Mouse (Mus musculus) hindbrain, postnatal 0 days (tissue): ENCODE measurements around the gene Ndufc2. TPM values are rescaled to one million over a fixed set of nuclear protein-coding genes. Genes with fewer than 3 reads are reported as not detected.

Experiments
- ATAC-seq: fragments of 200-750 bp; cut with Nextera tagmentation; 2 replicates; pipeline ENCODE4 v1.8.0; 2017; ENCODE audit warnings: mild to moderate bottlenecking, moderate TSS enrichment, moderate library complexity
- DNase-seq: peaks from one replicate; pipeline ENCODE4 v3.0.0-alpha.2; 2015; ENCODE audit warnings: low spot score
- H3K27ac ChIP-seq: fragments of 300-500 bp; sonication (generic); 2 replicates; pipeline ENCODE4 v1.5.1; 2014; ENCODE audit warnings: mild to moderate bottlenecking
- H3K27me3 ChIP-seq: fragments of 300-500 bp; sonication (generic); 2 replicates; pipeline ENCODE4 v1.6.1; 2014; ENCODE audit warnings: low read length, mixed read lengths; ENCODE audit not compliant: insufficient read depth
- H3K36me3 ChIP-seq: fragments of 300-500 bp; sonication (generic); 2 replicates; pipeline ENCODE4 v1.6.1; 2014; ENCODE audit warnings: low read length, mixed read lengths; ENCODE audit not compliant: insufficient read depth
- H3K4me1 ChIP-seq: fragments of 300-500 bp; sonication (generic); 2 replicates; pipeline ENCODE4 v1.6.1; 2014; ENCODE audit warnings: antibody characterized with exemption, low read length, mixed read lengths; ENCODE audit not compliant: insufficient read depth
- H3K4me2 ChIP-seq: fragments of 300-500 bp; sonication (generic); 2 replicates; pipeline ENCODE4 v1.6.1; 2014; ENCODE audit warnings: low read depth, mild to moderate bottlenecking, low read length, moderate library complexity, mixed read lengths
- H3K4me3 ChIP-seq: fragments of 300-500 bp; sonication (generic); 2 replicates; pipeline ENCODE4 v1.5.1; 2014; ENCODE audit warnings: low read length
- H3K9ac ChIP-seq: fragments of 300-500 bp; sonication (generic); replicated peaks from 2 replicates; pipeline ENCODE4 v1.6.1; 2014; ENCODE audit warnings: mild to moderate bottlenecking, low read length, moderate library complexity, mixed read lengths
- H3K9me3 ChIP-seq: fragments of 300-500 bp; sonication (generic); 2 replicates; pipeline ENCODE4 v1.6.1; 2016; ENCODE audit warnings: low read length, mixed read lengths
- CTCF ChIP-seq: IDR thresholded peaks from 2 replicates; pipeline ENCODE4 v1.5.1; 2016; ENCODE audit warnings: antibody characterized with exemption, control low read depth, low read depth
- WGBS: fragments of 180-500 bp; shearing (Covaris S2); extraction: QIAGEN DNeasy Blood & Tissue Kit; methylation state at CpG from one replicate; pipeline ENCODE4 v1.1.7; 2014; 5-methylcytosine and 5-hydroxymethylcytosine counted together
- polyA plus RNA-seq: library from polyadenylated mRNA; unstranded; fragments of >200 nt; fragmentation: Nextera tagmentation; extraction: Ambion mirVana; gene quantifications from 2 replicates; pipeline ENCODE4 v1.2.1, GENCODE M21; 2015
- total RNA-seq: library from RNA; depleted of rRNA; stranded (reverse); fragments of >200 nt; gene quantifications from 2 replicates; pipeline ENCODE4 v1.2.3, GENCODE M21; 2014

Ndufc2 gene
- total and polyA plus RNA-seq, 2 experiments from 2014 or later = 423 to 697 TPM

DNA sequence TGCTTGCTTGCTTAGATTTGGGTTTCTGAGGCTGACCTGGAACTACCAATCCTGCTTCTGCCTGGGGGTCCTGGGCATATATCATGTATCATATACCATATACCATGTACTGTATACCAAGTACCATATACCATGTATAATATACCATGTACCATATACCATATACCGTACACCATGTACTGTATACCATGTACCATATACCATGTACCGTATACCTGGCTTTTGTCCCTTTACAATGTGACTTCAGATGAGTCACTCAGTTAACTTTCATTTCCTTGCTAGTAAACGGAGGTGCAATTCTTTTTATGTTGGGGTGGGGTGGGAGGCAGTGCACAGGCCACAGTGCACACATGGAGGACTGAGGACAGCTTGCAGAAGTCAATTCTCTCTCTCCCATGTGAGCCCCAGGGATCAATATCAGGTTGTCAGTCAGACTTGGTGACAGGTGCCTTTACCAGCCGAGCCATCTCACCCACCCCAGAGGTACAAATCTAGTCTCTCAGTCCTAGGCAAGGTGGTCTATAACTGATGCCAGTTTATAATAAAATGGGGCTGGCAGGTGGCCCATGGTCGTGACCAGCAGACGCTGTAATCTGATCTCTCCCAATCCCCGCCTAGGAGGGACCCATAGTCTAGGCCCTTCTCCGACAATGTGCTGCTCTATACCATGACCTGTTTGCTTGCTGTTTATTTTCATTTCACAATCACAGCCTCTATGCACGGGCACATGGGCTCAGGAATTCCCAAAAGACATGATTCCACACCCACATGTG lies 15.3 kb downstream of the Ndufc2 start:
- ATAC-seq = no peak

GRCm38 (mm10) chr7:97416473-97416872 lies 16.7 kb downstream of the Ndufc2 start:
- DNase-seq = no peak
- Histone ChIP-seq H3K27me3 (no peaks in the 10 kb centered on the region), H3K36me3 (peaks cover 4% of the 10 kb centered on the region; the same call in 1 of the 2 replicates), H3K9ac (no peak overlapping the region), H3K4me1 (peaks cover 8% of the 10 kb centered on the region), H3K4me3 (peak overlapping the region; percentile 18), H3K4me2 (peak overlapping the region; percentile 46), H3K9me3 (no peaks in the 10 kb centered on the region), H3K27ac (peak overlapping the region; percentile 69)
- ATAC-seq = no peak
- WGBS = 87% methylated on average over 4 of the region's 4 CpGs
- TF ChIP-seq CTCF = no peak

More for the DNA sequence above, 15.3 kb downstream of the Ndufc2 start:
- peak overlapping the region; percentile 46; the same call in 1 of the 2 replicates for H3K4me2 ChIP-seq
- H3K4me3 ChIP-seq = no peak overlapping the region
- peaks cover 4% of the 10 kb centered on the region; the same call in 1 of the 2 replicates for H3K36me3 ChIP-seq
- TF ChIP-seq CTCF = no peak
- no peak overlapping the region for H3K9ac ChIP-seq
- no peak overlapping the region for H3K27ac ChIP-seq
- peaks cover 2% of the 10 kb centered on the region; the same call in 1 of the 2 replicates for H3K4me1 ChIP-seq
- DNase-seq = no peak
- H3K27me3 ChIP-seq = no peaks in the 10 kb centered on the region
- H3K9me3 ChIP-seq = no peaks in the 10 kb centered on the region
- 63% methylated on average over 9 of the region's 9 CpGs for WGBS

- Histone ChIP-seq H3K27me3 (no peaks in the 10 kb centered on the region), H3K4me2 (peak within 1 kb of the TSS; percentile 46), H3K9ac (0 out of 2 replicates have a peak within 1 kb of the TSS, but pooled peaks have one; percentile 5), H3K4me3 (peak within 1 kb of the TSS; percentile 18), H3K36me3 (peaks cover 4% of the 10 kb centered on the region; the same call in 1 of the 2 replicates), H3K4me1 (peaks cover 8% of the 10 kb centered on the region), H3K27ac (peak within 1 kb of the TSS; percentile 69), H3K9me3 (no peaks in the 10 kb centered on the region)
- DNase-seq (peak; percentile 89), ATAC-seq (peak; percentile 90)
- WGBS = 58% methylated on average over 25 of the region's 25 CpGs
- no peak for TF ChIP-seq CTCF
Observed at GRCm38 (mm10) chr7:97416906-97417777, 17.3 kb downstream of the Ndufc2 start, which contains the start of gene Thrsp. Gene Thrsp (minus strand): TSS chr7:97417730.

DNA sequence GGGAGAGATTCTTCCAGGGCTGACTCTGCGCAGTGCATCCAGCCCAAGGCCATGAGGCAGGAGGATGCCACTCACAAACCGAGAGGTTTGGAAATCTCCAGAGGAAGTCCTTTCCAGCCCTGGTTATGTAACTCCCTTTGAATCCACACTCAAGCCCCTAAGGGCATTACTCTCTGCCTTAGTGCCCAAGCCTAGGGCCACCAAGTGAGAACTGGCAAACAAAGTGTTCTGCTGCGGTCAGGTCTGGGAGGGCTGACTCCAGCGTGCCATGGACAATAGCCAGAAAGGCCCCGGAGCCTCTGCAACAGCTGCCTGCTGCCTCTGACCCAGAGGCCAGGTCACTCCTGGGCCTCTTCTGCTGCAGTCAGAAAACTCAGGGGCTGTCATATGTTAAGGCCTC lies 18.9 kb downstream of the Ndufc2 start:
- no peak overlapping the region for H3K9ac ChIP-seq
- H3K4me1 ChIP-seq = peaks cover 8% of the 10 kb centered on the region
- no peaks in the 10 kb centered on the region for H3K27me3 ChIP-seq
- H3K9me3 ChIP-seq = no peaks in the 10 kb centered on the region
- DNase-seq = no peak
- no peak overlapping the region for H3K4me2 ChIP-seq
- WGBS = 48% methylated on average over 5 of the region's 5 CpGs
- H3K4me3 ChIP-seq = no peak overlapping the region
- H3K27ac ChIP-seq = no peak overlapping the region
- no peak for TF ChIP-seq CTCF
- no peak for ATAC-seq
- no peaks in the 10 kb centered on the region for H3K36me3 ChIP-seq

GRCm38 (mm10) chr7:97419163-97419562 lies 19.4 kb downstream of the Ndufc2 start:
- Histone ChIP-seq H3K4me1 (peaks cover 8% of the 10 kb centered on the region), H3K9me3 (no peaks in the 10 kb centered on the region), H3K4me3 (no peak overlapping the region), H3K4me2 (no peak overlapping the region), H3K27me3 (no peaks in the 10 kb centered on the region), H3K9ac (no peak overlapping the region), H3K27ac (no peak overlapping the region), H3K36me3 (no peaks in the 10 kb centered on the region)
- TF ChIP-seq CTCF = no peak
- DNase-seq (no peak), ATAC-seq (no peak)
- 79% methylated on average over 5 of the region's 5 CpGs for WGBS

- Histone ChIP-seq H3K36me3 (no peaks in the 10 kb centered on the region), H3K4me2 (no peak overlapping the region), H3K4me3 (no peak overlapping the region), H3K4me1 (peaks cover 8% of the 10 kb centered on the region), H3K27ac (0 out of 2 replicates have a peak overlapping the region, but pooled peaks have one; percentile 15), H3K9me3 (no peaks in the 10 kb centered on the region), H3K27me3 (no peaks in the 10 kb centered on the region), H3K9ac (no peak overlapping the region)
- DNase-seq (no peak), ATAC-seq (no peak)
- WGBS = 53% methylated on average over 1 of the region's 1 CpGs
- no peak for TF ChIP-seq CTCF
Observed at GRCm38 (mm10) chr7:97420406-97420805, 20.6 kb downstream of the Ndufc2 start.
